Mouse (Mus musculus): Measurements from ENCODE around the gene Ank3. TPM values are rescaled to one million over a fixed set of nuclear protein-coding genes. Genes with fewer than 3 reads are reported as not detected.

The Ank3 gene
- polyA plus RNA-seq, 1 experiment from 2014 or later = 69.3 TPM

DNA sequence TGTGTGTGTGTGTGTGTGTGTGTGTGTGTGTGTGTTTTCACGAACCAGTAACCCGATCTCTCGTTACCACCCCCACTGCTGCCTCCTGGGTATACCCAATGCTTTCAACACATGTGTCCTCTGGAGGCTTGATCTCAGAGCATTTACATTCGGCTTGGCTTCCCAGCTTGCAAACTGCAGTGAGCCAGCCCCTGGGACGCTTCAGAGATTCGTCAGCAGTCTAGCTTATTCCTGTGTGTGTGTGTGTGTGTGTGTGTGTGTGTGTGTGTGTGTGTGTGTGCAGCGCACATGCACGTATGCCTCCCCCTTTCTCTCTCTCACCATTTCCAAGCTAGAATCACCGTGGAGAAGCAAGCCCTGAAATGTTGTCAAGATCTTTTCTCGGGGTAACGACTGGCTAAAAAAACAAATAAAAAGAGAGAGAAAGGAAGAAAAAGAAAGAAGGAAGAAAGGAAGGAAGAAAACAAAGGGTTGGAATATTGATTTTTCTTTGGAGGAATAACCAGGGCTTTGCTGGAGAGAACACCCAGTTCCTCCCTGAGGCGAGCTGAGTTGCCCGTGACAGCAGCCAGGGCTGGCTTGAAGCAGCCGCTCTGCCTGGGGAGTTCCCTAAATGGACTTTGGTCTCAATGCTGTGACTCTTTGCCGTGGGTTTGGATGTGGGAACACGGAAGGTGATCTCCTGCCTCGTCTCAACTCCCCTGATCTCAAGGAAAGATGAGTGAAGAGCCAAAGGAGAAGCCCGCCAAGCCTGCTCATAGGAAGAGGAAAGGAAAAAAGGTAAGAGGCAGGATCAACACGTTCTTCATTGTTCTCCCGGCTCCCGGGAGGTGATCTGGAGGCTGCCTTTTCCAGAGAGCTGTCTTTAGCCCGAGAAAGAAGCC lies 135.2 kb downstream of the Ank3 start:
- Histone ChIP-seq H3K36me3 (ENCODE audit: control insufficient read depth, insufficient read depth, low read length) (no peaks in the 10 kb centered on the region), H3K4me1 (ENCODE audit: control insufficient read depth, insufficient read depth, low read depth, low read length) (peaks cover 15% of the 10 kb centered on the region), H3K9me3 (ENCODE audit: control insufficient read depth, low read length) (0 out of 2 replicates have a peak, but pooled peaks cover 2% of the 10 kb centered on the region), H3K27me3 (replicated peaks; ENCODE audit: control insufficient read depth, insufficient read depth, low read length) (no peaks in the 10 kb centered on the region), H3K4me3 (ENCODE audit: low read length) (peak overlapping the region; percentile 72), H3K27ac (ENCODE audit: low read depth, low read length) (peak overlapping the region; percentile 93), H3K4me2 (ENCODE audit: low read length) (peak overlapping the region; percentile 59), H3K9ac (ENCODE audit: low read depth, low read length) (peak overlapping the region; percentile 83)
- ATAC-seq = peak; percentile 71
- WGBS = 3% methylated on average over 22 of the region's 22 CpGs

DNA sequence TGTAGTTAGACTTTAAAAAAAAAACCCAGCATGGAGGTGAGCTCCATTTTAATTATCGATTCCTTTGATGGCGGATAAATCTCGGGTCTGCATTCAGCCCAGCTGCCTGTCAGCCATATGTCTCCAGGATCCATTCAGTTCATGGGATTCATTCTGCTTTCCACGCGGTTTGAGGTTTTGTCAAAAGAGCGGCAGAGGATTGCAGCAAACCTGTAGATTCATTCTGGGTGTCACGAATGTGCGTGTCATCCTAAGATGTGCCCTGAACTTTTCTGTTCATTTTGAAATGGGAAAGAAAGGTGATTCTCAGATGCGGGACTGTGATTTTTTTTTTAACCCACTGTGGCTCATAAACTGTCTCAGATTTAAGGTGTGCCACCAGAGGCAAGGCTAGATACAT lies 136.1 kb downstream of the Ank3 start:
- H3K4me3 ChIP-seq (ENCODE audit: low read length) = peak overlapping the region; percentile 72
- no peaks in the 10 kb centered on the region for H3K36me3 ChIP-seq (ENCODE audit: control insufficient read depth, insufficient read depth, low read length)
- H3K9ac ChIP-seq (ENCODE audit: low read depth, low read length) = peak overlapping the region; percentile 83
- no peaks in the 10 kb centered on the region for H3K27me3 ChIP-seq (replicated peaks; ENCODE audit: control insufficient read depth, insufficient read depth, low read length)
- H3K4me2 ChIP-seq (ENCODE audit: low read length) = peak overlapping the region; percentile 59
- H3K27ac ChIP-seq (ENCODE audit: low read depth, low read length) = peak overlapping the region; percentile 93
- H3K4me1 ChIP-seq (ENCODE audit: control insufficient read depth, insufficient read depth, low read depth, low read length) = peaks cover 15% of the 10 kb centered on the region
- 24% methylated on average over 9 of the region's 9 CpGs for WGBS
- H3K9me3 ChIP-seq (ENCODE audit: control insufficient read depth, low read length) = 0 out of 2 replicates have a peak, but pooled peaks cover 2% of the 10 kb centered on the region
- ATAC-seq = no peak

- 0 out of 2 replicates have a peak, but pooled peaks cover 2% of the 10 kb centered on the region for H3K9me3 ChIP-seq (ENCODE audit: control insufficient read depth, low read length)
- peaks cover 15% of the 10 kb centered on the region for H3K4me1 ChIP-seq (ENCODE audit: control insufficient read depth, insufficient read depth, low read depth, low read length)
- peak overlapping the region; percentile 59 for H3K4me2 ChIP-seq (ENCODE audit: low read length)
- peak; percentile 63 for ATAC-seq
- H3K4me3 ChIP-seq (ENCODE audit: low read length) = peak overlapping the region; percentile 72
- H3K36me3 ChIP-seq (ENCODE audit: control insufficient read depth, insufficient read depth, low read length) = no peaks in the 10 kb centered on the region
- peak overlapping the region; percentile 93 for H3K27ac ChIP-seq (ENCODE audit: low read depth, low read length)
- no peaks in the 10 kb centered on the region for H3K27me3 ChIP-seq (replicated peaks; ENCODE audit: control insufficient read depth, insufficient read depth, low read length)
- 20% methylated on average over 15 of the region's 15 CpGs for WGBS
- peak overlapping the region; percentile 83 for H3K9ac ChIP-seq (ENCODE audit: low read depth, low read length)
Measured at GRCm38 (mm10) chr10:69535123-69535930, 136.8 kb downstream of the Ank3 start.

- Histone ChIP-seq H3K9ac (ENCODE audit: low read depth, low read length) (peak overlapping the region; percentile 83), H3K4me2 (ENCODE audit: low read length) (peak overlapping the region; percentile 59), H3K4me1 (ENCODE audit: control insufficient read depth, insufficient read depth, low read depth, low read length) (peaks cover 15% of the 10 kb centered on the region), H3K4me3 (ENCODE audit: low read length) (peak overlapping the region; percentile 72), H3K36me3 (ENCODE audit: control insufficient read depth, insufficient read depth, low read length) (no peaks in the 10 kb centered on the region), H3K9me3 (ENCODE audit: control insufficient read depth, low read length) (0 out of 2 replicates have a peak, but pooled peaks cover 2% of the 10 kb centered on the region), H3K27me3 (replicated peaks; ENCODE audit: control insufficient read depth, insufficient read depth, low read length) (no peaks in the 10 kb centered on the region), H3K27ac (ENCODE audit: low read depth, low read length) (peak overlapping the region; percentile 93)
- ATAC-seq = peak; percentile 35; the same call in 1 of the 2 replicates
- WGBS = 26% methylated on average over 4 of the region's 4 CpGs
Measured at GRCm38 (mm10) chr10:69535931-69536200, 137.3 kb downstream of the Ank3 start.

DNA sequence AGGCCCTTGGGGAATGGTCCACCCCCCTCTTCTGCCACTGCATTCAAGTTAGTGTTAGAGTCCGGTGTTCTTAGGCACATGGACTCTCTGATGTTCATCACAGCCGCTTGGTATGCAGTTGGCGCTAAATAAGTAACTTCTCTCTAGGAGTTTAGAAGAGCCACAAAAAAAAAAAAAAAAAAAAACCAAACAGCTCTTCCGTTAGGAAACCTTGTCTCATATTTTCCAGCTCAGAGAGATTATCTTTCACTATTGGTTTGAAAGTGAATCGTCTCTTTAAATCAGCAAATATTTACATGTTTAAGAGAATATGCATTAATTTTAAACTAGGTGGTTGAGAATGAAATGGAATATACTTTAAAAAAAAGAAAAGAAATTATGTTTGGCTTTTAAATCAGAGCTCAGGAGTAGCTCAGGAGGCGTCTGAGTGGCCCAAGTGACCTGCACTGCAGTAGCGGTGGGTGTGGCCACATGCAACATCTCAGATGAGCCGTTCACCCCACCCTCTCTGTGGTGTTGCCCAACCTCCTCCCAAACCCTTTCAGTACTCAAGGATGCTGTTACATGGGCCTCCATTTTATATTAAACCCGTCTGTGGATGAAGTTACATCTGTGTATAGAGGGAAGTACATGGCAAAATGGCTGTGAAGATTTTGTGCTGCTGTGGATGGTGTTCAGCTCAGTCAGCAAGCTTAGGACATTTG lies 138.0 kb downstream of the Ank3 start:
- H3K27ac ChIP-seq (ENCODE audit: low read depth, low read length) = peak overlapping the region; percentile 93
- WGBS = 44% methylated on average over 9 of the region's 9 CpGs
- peak; percentile 25; the same call in 1 of the 2 replicates for ATAC-seq
- peak overlapping the region; percentile 83 for H3K9ac ChIP-seq (ENCODE audit: low read depth, low read length)
- 0 out of 2 replicates have a peak, but pooled peaks cover under 1% of the 10 kb centered on the region for H3K9me3 ChIP-seq (ENCODE audit: control insufficient read depth, low read length)
- H3K4me1 ChIP-seq (ENCODE audit: control insufficient read depth, insufficient read depth, low read depth, low read length) = peaks cover 15% of the 10 kb centered on the region
- H3K36me3 ChIP-seq (ENCODE audit: control insufficient read depth, insufficient read depth, low read length) = no peaks in the 10 kb centered on the region
- H3K4me3 ChIP-seq (ENCODE audit: low read length) = peak overlapping the region; percentile 72
- no peaks in the 10 kb centered on the region for H3K27me3 ChIP-seq (replicated peaks; ENCODE audit: control insufficient read depth, insufficient read depth, low read length)
- peak overlapping the region; percentile 59 for H3K4me2 ChIP-seq (ENCODE audit: low read length)

DNA sequence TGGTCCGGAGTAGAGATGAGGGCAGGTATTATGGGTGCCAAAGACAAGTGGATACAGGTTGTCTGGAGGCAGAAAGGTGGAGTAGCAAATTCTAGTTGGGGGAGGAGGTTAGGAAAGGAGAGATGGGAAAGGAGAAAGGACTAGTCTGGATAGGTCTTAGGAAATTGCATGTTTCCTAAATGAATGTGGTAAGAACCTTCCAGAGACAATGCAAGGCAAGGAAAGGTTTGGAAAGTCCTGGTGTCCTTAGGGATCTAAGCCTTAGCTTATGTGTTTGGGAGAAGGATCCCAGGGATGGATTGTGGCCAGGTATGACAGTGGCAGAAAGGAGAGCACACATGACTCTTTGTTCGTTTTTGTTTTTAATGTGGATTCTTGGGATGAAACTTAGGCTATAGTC lies 139.7 kb downstream of the Ank3 start:
- no peak overlapping the region for H3K4me3 ChIP-seq (ENCODE audit: low read length)
- no peaks in the 10 kb centered on the region for H3K9me3 ChIP-seq (ENCODE audit: control insufficient read depth, low read length)
- 93% methylated on average over 2 of the region's 2 CpGs for WGBS
- no peaks in the 10 kb centered on the region for H3K27me3 ChIP-seq (replicated peaks; ENCODE audit: control insufficient read depth, insufficient read depth, low read length)
- no peak for ATAC-seq
- no peak overlapping the region for H3K27ac ChIP-seq (ENCODE audit: low read depth, low read length)
- H3K4me1 ChIP-seq (ENCODE audit: control insufficient read depth, insufficient read depth, low read depth, low read length) = peaks cover 7% of the 10 kb centered on the region
- no peaks in the 10 kb centered on the region for H3K36me3 ChIP-seq (ENCODE audit: control insufficient read depth, insufficient read depth, low read length)
- peak overlapping the region; percentile 59 for H3K4me2 ChIP-seq (ENCODE audit: low read length)
- H3K9ac ChIP-seq (ENCODE audit: low read depth, low read length) = no peak overlapping the region

DNA sequence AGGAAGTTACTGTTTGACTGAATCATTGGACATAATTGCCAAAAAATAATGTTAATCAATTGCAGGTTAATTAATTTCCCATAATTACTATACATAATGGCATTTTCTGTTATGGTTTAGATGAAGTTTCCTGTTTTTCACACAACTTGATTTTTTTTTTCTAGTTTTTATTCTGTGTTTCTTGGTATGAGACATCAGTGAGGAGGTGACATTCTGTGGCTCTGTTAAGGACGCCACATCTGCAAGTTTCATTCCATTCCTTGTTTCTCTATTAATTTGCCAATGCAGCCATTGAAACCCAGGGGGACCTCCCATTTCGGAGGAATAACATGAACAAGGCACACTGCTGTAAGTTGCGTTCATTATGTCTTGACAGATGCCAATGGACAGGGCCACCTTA lies 143.9 kb downstream of the Ank3 start:
- Histone ChIP-seq H3K4me1 (ENCODE audit: control insufficient read depth, insufficient read depth, low read depth, low read length) (peaks cover 10% of the 10 kb centered on the region), H3K4me2 (ENCODE audit: low read length) (no peak overlapping the region), H3K27me3 (replicated peaks; ENCODE audit: control insufficient read depth, insufficient read depth, low read length) (no peaks in the 10 kb centered on the region), H3K27ac (ENCODE audit: low read depth, low read length) (no peak overlapping the region), H3K4me3 (ENCODE audit: low read length) (no peak overlapping the region), H3K9ac (ENCODE audit: low read depth, low read length) (no peak overlapping the region), H3K9me3 (ENCODE audit: control insufficient read depth, low read length) (no peaks in the 10 kb centered on the region), H3K36me3 (ENCODE audit: control insufficient read depth, insufficient read depth, low read length) (no peaks in the 10 kb centered on the region)
- ATAC-seq = no peak
- 82% methylated on average over 3 of the region's 3 CpGs for WGBS

GRCm38 (mm10) chr10:69543876-69544620 lies 145.5 kb downstream of the Ank3 start:
- no peak overlapping the region for H3K4me2 ChIP-seq (ENCODE audit: low read length)
- no peak overlapping the region for H3K4me3 ChIP-seq (ENCODE audit: low read length)
- no peaks in the 10 kb centered on the region for H3K36me3 ChIP-seq (ENCODE audit: control insufficient read depth, insufficient read depth, low read length)
- H3K9ac ChIP-seq (ENCODE audit: low read depth, low read length) = no peak overlapping the region
- H3K27ac ChIP-seq (ENCODE audit: low read depth, low read length) = no peak overlapping the region
- no peaks in the 10 kb centered on the region for H3K9me3 ChIP-seq (ENCODE audit: control insufficient read depth, low read length)
- 0 out of 2 replicates have a peak, but pooled peaks cover 4% of the 10 kb centered on the region for H3K4me1 ChIP-seq (ENCODE audit: control insufficient read depth, insufficient read depth, low read depth, low read length)
- 91% methylated on average over 10 of the region's 10 CpGs for WGBS
- no peaks in the 10 kb centered on the region for H3K27me3 ChIP-seq (replicated peaks; ENCODE audit: control insufficient read depth, insufficient read depth, low read length)
- ATAC-seq = no peak

All from hindbrain, embryonic 16.5 days (tissue).